Comparison of ENCODE assay signal across 8 mouse cellular contexts in the genomic region with DNA sequence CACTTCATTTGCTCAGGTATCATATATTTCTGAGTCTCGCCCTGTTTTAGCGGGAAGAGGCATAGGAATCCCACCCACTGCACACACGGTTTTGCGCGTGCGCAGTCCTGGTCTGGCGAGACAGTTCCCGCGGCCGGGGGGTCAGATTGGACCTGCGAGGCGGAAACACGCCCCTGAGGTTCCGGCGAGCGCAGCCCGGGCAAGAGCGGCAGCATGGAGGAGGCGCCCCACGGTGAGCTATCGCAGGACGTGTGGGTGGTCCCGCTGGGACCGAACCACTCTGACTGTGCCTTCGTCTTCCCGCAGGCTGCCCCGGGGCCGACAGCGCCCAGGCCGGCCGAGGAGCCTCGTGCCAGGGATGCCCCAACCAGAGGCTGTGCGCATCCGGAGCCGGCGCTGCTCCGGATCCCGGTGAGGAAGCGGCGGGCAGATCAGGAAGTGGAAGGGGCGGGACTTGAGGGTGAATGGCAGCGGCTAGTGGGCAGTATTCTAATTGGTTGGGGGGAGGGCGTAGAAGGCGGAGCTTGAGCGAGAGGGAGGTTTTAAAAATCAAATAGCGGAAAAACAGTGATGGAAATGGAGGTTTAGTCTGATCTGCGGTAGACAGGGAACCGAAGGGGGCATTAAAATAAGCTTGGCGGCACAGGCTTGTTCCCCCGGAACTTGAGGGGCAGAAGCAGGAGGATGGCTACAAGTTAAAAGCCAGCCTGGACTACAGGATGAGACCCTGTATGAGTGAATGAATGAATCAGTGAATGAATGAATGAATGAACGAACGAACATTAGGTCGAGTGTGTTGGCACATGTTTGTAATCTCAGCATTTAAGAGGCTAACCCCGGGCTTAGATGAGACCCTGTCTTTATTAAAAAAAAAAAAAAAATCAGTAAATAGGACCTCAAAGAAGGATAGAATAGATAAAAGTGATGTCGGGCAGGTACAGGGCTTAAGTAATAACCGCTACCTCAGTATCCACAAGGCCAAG. TPM values are rescaled to one million over a fixed set of nuclear protein-coding genes. Genes with fewer than 3 reads are reported as not detected.
A peak's percentile ranks its signal among the peaks of the same experiment; 100 is the strongest.
DNase-seq lines count a peak whose midpoint lies in the region; ATAC-seq and TF ChIP-seq lines count a peak whose summit lies in the region.

A gene (plus strand): TSS at position 185 of the 983 bp plus-strand sequence.

- 3% methylated on average over 56 of the region's 56 CpGs for WGBS in forebrain, embryonic 12.5 days
- WGBS in heart, postnatal 0 days = 2% methylated on average over 56 of the region's 56 CpGs
- WGBS in liver, embryonic 16.5 days (ENCODE audit: insufficient replicate concordance) = 2% methylated on average over 56 of the region's 56 CpGs
- WGBS in neural tube, embryonic 13.5 days = 3% methylated on average over 56 of the region's 56 CpGs

- TF ChIP-seq EP300 in CH12.LX (IDR thresholded peaks at IDR 0.05; ENCODE audit: low read length) = 0 out of 2 replicates have a peak, but pooled peaks have one; percentile 9
- TF ChIP-seq EP300 in heart, postnatal 0 days (IDR thresholded peaks at IDR 0.05; ENCODE audit: low read depth) = no peak

- H3K36me3 ChIP-seq in CH12.LX (replicated peaks in 1 of 2; ENCODE audit: control insufficient read depth in 1 of 2, insufficient read depth in 1 of 2, low read length in 1 of 2) = peaks cover 36 to 43% of the 10 kb centered on the region in 2 experiments
- peaks cover 36% of the 10 kb centered on the region for H3K36me3 ChIP-seq in forebrain, embryonic 12.5 days (replicated peaks)
- H3K36me3 ChIP-seq in heart, postnatal 0 days (replicated peaks; ENCODE audit: control insufficient read depth, insufficient read depth, low read length) = peaks cover 16% of the 10 kb centered on the region
- peaks cover 15% of the 10 kb centered on the region for H3K36me3 ChIP-seq in liver, embryonic 16.5 days (ENCODE audit: control insufficient read depth, insufficient read depth)
- peaks cover 36% of the 10 kb centered on the region for H3K36me3 ChIP-seq in neural tube, embryonic 13.5 days
- no peaks in the 10 kb centered on the region; the same call in 1 of the 2 replicates for H3K36me3 ChIP-seq in testis, adult 2 months (ENCODE audit: control insufficient read depth, insufficient read depth, low read length)

- peaks cover 5% of the 10 kb centered on the region for H3K27me3 ChIP-seq in CH12.LX (replicated peaks)
- 0 out of 2 replicates have a peak, but pooled peaks cover 3% of the 10 kb centered on the region for H3K27me3 ChIP-seq in forebrain, embryonic 12.5 days
- H3K27me3 ChIP-seq in heart, postnatal 0 days (ENCODE audit: control insufficient read depth, insufficient read depth, low read length) = no peaks in the 10 kb centered on the region
- H3K27me3 ChIP-seq in liver, embryonic 16.5 days (ENCODE audit: control insufficient read depth, insufficient read depth, low read depth, low read length) = no peaks in the 10 kb centered on the region
- H3K27me3 ChIP-seq in neural tube, embryonic 13.5 days = peaks cover 11% of the 10 kb centered on the region; the same call in 1 of the 2 replicates
- no peaks in the 10 kb centered on the region for H3K27me3 ChIP-seq in testis, adult 2 months (ENCODE audit: control insufficient read depth, insufficient read depth, low read length)

- peak; percentile 99 for DNase-seq in CH12.LX (ENCODE audit: extremely low read depth)
- peak; percentile 85 for DNase-seq in c-Kit-positive CD71-positive TER-119-negative erythroid progenitor cells, embryonic 14.5 days (ENCODE audit: low read depth)
- peak; percentile 95 for DNase-seq in heart, postnatal 0 days (ENCODE audit: low spot score)
- DNase-seq in kidney, postnatal 4 days = peak; percentile 95 to 97

- H3K27ac ChIP-seq in CH12.LX (ENCODE audit: insufficient read depth, low read depth) = peak within 1 kb of the TSS; percentile 93
- H3K27ac ChIP-seq in forebrain, embryonic 12.5 days = peak within 1 kb of the TSS; percentile 94
- peak within 1 kb of the TSS; percentile 85 for H3K27ac ChIP-seq in heart, postnatal 0 days (ENCODE audit: low read depth)
- H3K27ac ChIP-seq in liver, embryonic 16.5 days (ENCODE audit: low read length) = peak within 1 kb of the TSS; percentile 95
- peak within 1 kb of the TSS; percentile 94 for H3K27ac ChIP-seq in neural tube, embryonic 13.5 days (replicated peaks)
- H3K27ac ChIP-seq in testis, adult 2 months (ENCODE audit: control insufficient read depth, insufficient read depth, low read depth, low read length) = peak within 1 kb of the TSS; percentile 82

- no peak for TF ChIP-seq RAD21 in CH12.LX (IDR thresholded peaks at IDR 0.05; ENCODE audit: low read depth, low read length)

- H3K4me1 ChIP-seq in CH12.LX (ENCODE audit: control insufficient read depth in 1 of 2, insufficient read depth in 2 of 2) = peaks cover 16 to 67% of the 10 kb centered on the region in 2 experiments
- H3K4me1 ChIP-seq in forebrain, embryonic 12.5 days = peaks cover 9% of the 10 kb centered on the region
- peaks cover 7% of the 10 kb centered on the region for H3K4me1 ChIP-seq in heart, postnatal 0 days (ENCODE audit: control insufficient read depth, insufficient read depth)
- peaks cover 14% of the 10 kb centered on the region for H3K4me1 ChIP-seq in liver, embryonic 16.5 days (ENCODE audit: control insufficient read depth, low read depth, low read length)
- peaks cover 17% of the 10 kb centered on the region for H3K4me1 ChIP-seq in neural tube, embryonic 13.5 days (replicated peaks)
- H3K4me1 ChIP-seq in testis, adult 2 months (ENCODE audit: control insufficient read depth, insufficient read depth, low read length) = peaks cover 2% of the 10 kb centered on the region

- no peak for TF ChIP-seq CTCF in CH12.LX (conservative IDR thresholded peaks at IDR 0.05 in 1 of 2, IDR thresholded peaks at IDR 0.05 in 1 of 2; ENCODE audit: low read depth in 2 of 2, low read length in 2 of 2)
- TF ChIP-seq CTCF in heart, postnatal 0 days (IDR thresholded peaks at IDR 0.05; ENCODE audit: low read depth) = no peak
- no peak for TF ChIP-seq CTCF in testis, adult 2 months (IDR thresholded peaks at IDR 0.05; ENCODE audit: control insufficient read depth, insufficient read depth, insufficient replicate concordance, low read depth, low read length)

- TF ChIP-seq POLR2A in CH12.LX (IDR thresholded peaks at IDR 0.05; ENCODE audit: low read depth, low read length) = peak; percentile 98
- peak; percentile 91 for TF ChIP-seq POLR2A in testis, adult 2 months (IDR thresholded peaks at IDR 0.05; ENCODE audit: control insufficient read depth, low read depth, low read length)

- H3K9me3 ChIP-seq in CH12.LX (replicated peaks; ENCODE audit: low read length) = peaks cover 4% of the 10 kb centered on the region
- 0 out of 2 replicates have a peak, but pooled peaks cover 4% of the 10 kb centered on the region for H3K9me3 ChIP-seq in forebrain, embryonic 12.5 days
- no peaks in the 10 kb centered on the region for H3K9me3 ChIP-seq in heart, postnatal 0 days (replicated peaks; ENCODE audit: control insufficient read depth, low read length)
- H3K9me3 ChIP-seq in liver, embryonic 16.5 days (replicated peaks; ENCODE audit: control insufficient read depth, low read length) = no peaks in the 10 kb centered on the region
- no peaks in the 10 kb centered on the region for H3K9me3 ChIP-seq in neural tube, embryonic 13.5 days

- peak within 1 kb of the TSS; percentile 82 for H3K9ac ChIP-seq in CH12.LX (ENCODE audit: insufficient read depth, low read depth)
- H3K9ac ChIP-seq in forebrain, embryonic 12.5 days = peak within 1 kb of the TSS; percentile 66
- no peak within 1 kb of the TSS; the same call in 1 of the 2 replicates for H3K9ac ChIP-seq in heart, postnatal 0 days (replicated peaks; ENCODE audit: low read depth, low read length)
- peak within 1 kb of the TSS; percentile 86 for H3K9ac ChIP-seq in liver, embryonic 16.5 days (ENCODE audit: low read depth, low read length)
- H3K9ac ChIP-seq in neural tube, embryonic 13.5 days = peak within 1 kb of the TSS; percentile 79

- dilution Hi-C loops in CH12.LX (cut with MboI; ENCODE audit: extremely low pct_ligation_motif_present, extremely low pct_unique_long_range_greater_than_20kb, low sequenced_read_pairs) = no loop called here

- H3K4me2 ChIP-seq in CH12.LX (ENCODE audit: insufficient read depth, low read depth, poor library complexity, severe bottlenecking) = peak within 1 kb of the TSS; percentile 89
- peak within 1 kb of the TSS; percentile 60 for H3K4me2 ChIP-seq in forebrain, embryonic 12.5 days
- H3K4me2 ChIP-seq in heart, postnatal 0 days (ENCODE audit: low read depth, low read length) = peak within 1 kb of the TSS; percentile 67
- H3K4me2 ChIP-seq in liver, embryonic 16.5 days (ENCODE audit: low read depth, low read length) = peak within 1 kb of the TSS; percentile 90
- peak within 1 kb of the TSS; percentile 72 for H3K4me2 ChIP-seq in neural tube, embryonic 13.5 days

- H3K4me3 ChIP-seq in CH12.LX (replicated peaks in 1 of 3; ENCODE audit: low read depth in 2 of 3, low read length in 2 of 3, poor library complexity in 1 of 3) = peak within 1 kb of the TSS; percentile 71 to 90 (median 80)
- H3K4me3 ChIP-seq in forebrain, embryonic 12.5 days (replicated peaks) = peak within 1 kb of the TSS; percentile 58
- peak within 1 kb of the TSS; percentile 74 for H3K4me3 ChIP-seq in heart, postnatal 0 days (ENCODE audit: low read depth, low read length)
- H3K4me3 ChIP-seq in liver, embryonic 16.5 days (ENCODE audit: low read depth, low read length) = peak within 1 kb of the TSS; percentile 95
- peak within 1 kb of the TSS; percentile 58 for H3K4me3 ChIP-seq in neural tube, embryonic 13.5 days
- H3K4me3 ChIP-seq in testis, adult 2 months (ENCODE audit: control insufficient read depth, low read depth, low read length) = peak within 1 kb of the TSS; percentile 86

- ATAC-seq in forebrain, embryonic 12.5 days (ENCODE audit: low FRiP score) = peak; percentile 96
- peak; percentile 97 for ATAC-seq in heart, postnatal 0 days (ENCODE audit: insufficient read depth, low read depth)
- ATAC-seq in liver, embryonic 16.5 days (ENCODE audit: low read depth) = peak; percentile 96
- ATAC-seq in neural tube, embryonic 13.5 days (ENCODE audit: low read depth) = peak; percentile 98

- H3K79me2 ChIP-seq in CH12.LX (replicated peaks; ENCODE audit: control insufficient read depth, extremely low read depth, insufficient read depth, poor library complexity, severe bottlenecking) = peaks cover 14% of the 10 kb centered on the region

- in situ Hi-C loops in CH12.LX (cut with MboI; ENCODE audit: low pct_ligation_motif_present, low pct_unique_long_range_greater_than_20kb, low sequenced_read_pairs) = no loop called here

RNA-seq across cellular contexts. Expression of the gene that starts here (rescaled TPM):
- 163 and 169 TPM in 2 replicates for total RNA-seq in CH12.LX (2012; rRNA removed)
- 152 TPM in 2 replicates for total RNA-seq in CH12.LX (2014; rRNA removed)
- 162 and 176 TPM in 2 replicates for polyA plus RNA-seq in CH12.LX (2012; ENCODE audit: insufficient read length, low read depth)
- 54.3 and 57.9 TPM in 2 replicates for polyA plus RNA-seq in forebrain, embryonic 12.5 days (2016; fragmentation: Nextera tagmentation; extraction: Ambion mirVana)
- total RNA-seq in heart, postnatal 0 days (2014; rRNA removed; ENCODE audit: low replicate concordance) = 16.9 and 25.3 TPM in 2 replicates
- 18.9 and 19.4 TPM in 2 replicates for polyA plus RNA-seq in heart, postnatal 0 days (2015; fragmentation: Nextera tagmentation; extraction: Ambion mirVana)
- polyA plus RNA-seq in liver, embryonic 16.5 days (2015; fragmentation: Nextera tagmentation; extraction: Ambion mirVana) = 23.9 and 26.4 TPM in 2 replicates
- polyA plus RNA-seq in neural tube, embryonic 13.5 days (2015; fragmentation: Nextera tagmentation; extraction: Ambion mirVana) = 47.8 and 51.1 TPM in 2 replicates
- polyA plus RNA-seq in testis, adult 2 months (2012; rRNA removed) = 19.0 and 20.6 TPM in 2 replicates

Comparison
In these comparisons a context has a peak if more than half of its experiments do, and no peak if none do; other contexts are left out.
1. Peak in every context shown above with its lines: DNase-seq, ATAC-seq, H3K4me3 ChIP-seq and H3K27ac ChIP-seq.